ENCODE assay signal across 8 mouse cellular contexts in genomic region chr10:39369977-39370785, GRCm38 (mm10). TPM values are rescaled to one million over a fixed set of nuclear protein-coding genes. Genes with fewer than 3 reads are reported as not detected.
A peak's percentile ranks its signal among the peaks of the same experiment; 100 is the strongest.
DNase-seq lines count a peak whose midpoint lies in the region; ATAC-seq and TF ChIP-seq lines count a peak whose summit lies in the region.

No protein-coding gene starts in this region.

- peak overlapping the region; percentile 84 for H3K27ac ChIP-seq in limb, embryonic 14.5 days (replicated peaks; ENCODE audit: low read depth, low read length)
- H3K27ac ChIP-seq in midbrain, postnatal 0 days (ENCODE audit: low read depth, low read length): peak overlapping the region; percentile 94

- peak overlapping the region; percentile 85 for H3K9ac ChIP-seq in limb, embryonic 14.5 days (ENCODE audit: low read depth, low read length, severe bottlenecking)
- H3K9ac ChIP-seq in midbrain, postnatal 0 days (replicated peaks; ENCODE audit: low read length, poor library complexity, severe bottlenecking): peak overlapping the region; percentile 100

- no peaks in the 10 kb centered on the region for H3K9me3 ChIP-seq in limb, embryonic 14.5 days (ENCODE audit: control insufficient read depth, low read length)
- H3K9me3 ChIP-seq in midbrain, postnatal 0 days (ENCODE audit: low read length): no peaks in the 10 kb centered on the region

- WGBS in limb, embryonic 14.5 days: 9% methylated on average over 31 of the region's 68 CpGs
- under 1% methylated on average over 38 of the region's 68 CpGs for WGBS in midbrain, postnatal 0 days

- peak overlapping the region; percentile 89 for H3K4me3 ChIP-seq in limb, embryonic 14.5 days (replicated peaks; ENCODE audit: low read length)
- peak overlapping the region; percentile 100 for H3K4me3 ChIP-seq in midbrain, postnatal 0 days (ENCODE audit: low read depth, low read length)

- peaks cover 7% of the 10 kb centered on the region; the same call in 1 of the 2 replicates for H3K4me1 ChIP-seq in limb, embryonic 14.5 days (ENCODE audit: control insufficient read depth, insufficient read depth, low read length)
- H3K4me1 ChIP-seq in midbrain, postnatal 0 days (ENCODE audit: insufficient read depth, low read length): peaks cover 28% of the 10 kb centered on the region

- no peak for TF ChIP-seq CTCF in midbrain, postnatal 0 days (IDR thresholded peaks at IDR 0.05)

- DNase-seq in 3134 (ENCODE audit: extremely low read depth, insufficient read length, low spot score) (peak; percentile 52), MN1 (ENCODE audit: low spot score) (peak; percentile 74)
- peak; percentile 81 for DNase-seq in cerebellum, postnatal 10 days
- peak; percentile 48 for DNase-seq in gastrocnemius, postnatal 25 days
- DNase-seq in limb, embryonic 14.5 days (ENCODE audit: low spot score): no peak
- peak; percentile 38 for DNase-seq in midbrain, postnatal 0 days (ENCODE audit: low spot score)
- peak; percentile 62 for DNase-seq in thymus, postnatal 0 days (ENCODE audit: low spot score)

- H3K27me3 ChIP-seq in limb, embryonic 14.5 days (ENCODE audit: control insufficient read depth, insufficient read depth, low read length): no peaks in the 10 kb centered on the region
- H3K27me3 ChIP-seq in midbrain, postnatal 0 days (ENCODE audit: insufficient read depth, low read length): no peaks in the 10 kb centered on the region

- H3K36me3 ChIP-seq in limb, embryonic 14.5 days (ENCODE audit: control insufficient read depth, insufficient read depth, low read length): no peaks in the 10 kb centered on the region
- H3K36me3 ChIP-seq in midbrain, postnatal 0 days (ENCODE audit: insufficient read depth, low read length): no peaks in the 10 kb centered on the region

- peak; percentile 6 for ATAC-seq in inflammation-experienced regulatory T-cells, adult 6 months
- peak; percentile 62 for ATAC-seq in limb, embryonic 14.5 days (ENCODE audit: low FRiP score, low read depth)
- peak; percentile 68 for ATAC-seq in midbrain, postnatal 0 days (ENCODE audit: low FRiP score)

- H3K4me2 ChIP-seq in limb, embryonic 14.5 days (replicated peaks; ENCODE audit: low read depth, low read length, severe bottlenecking): peak overlapping the region; percentile 72
- peak overlapping the region; percentile 77 for H3K4me2 ChIP-seq in midbrain, postnatal 0 days (ENCODE audit: low read depth, low read length, poor library complexity, severe bottlenecking)

- TF ChIP-seq POLR2A in limb, embryonic 14.5 days (IDR thresholded peaks at IDR 0.05; ENCODE audit: borderline replicate concordance, extremely low read depth, insufficient read depth, insufficient read length): no peak

RNA-seq across cellular contexts. Expression of gene Fyn, which starts 1.5 kb away (rescaled TPM):
- total RNA-seq in gastrocnemius, postnatal 25 days (2021): 1 to 10 TPM; 7.1 to 9.8 TPM
- 100 to 1,000 TPM; 100 to 133 (median 132) TPM for polyA plus RNA-seq in inflammation-experienced regulatory T-cells, adult 6 months (2017; shearing (Covaris generic))
- 53.5 and 58.4 TPM in 2 replicates for polyA plus RNA-seq in limb, embryonic 14.5 days (2012; rRNA removed)
- 51.5 and 53.4 TPM in 2 replicates for polyA plus RNA-seq in limb, embryonic 14.5 days (2014; fragmentation: Nextera tagmentation; extraction: Ambion mirVana)
- 121 and 133 TPM in 2 replicates for total RNA-seq in midbrain, postnatal 0 days (2014; rRNA removed)
- polyA plus RNA-seq in midbrain, postnatal 0 days (2015; fragmentation: Nextera tagmentation; extraction: Ambion mirVana): 75.6 and 82.9 TPM in 2 replicates
- polyA plus RNA-seq in thymus, postnatal 0 days (2015; fragmentation: Nextera tagmentation; extraction: Ambion mirVana): 35.1 and 36.3 TPM in 2 replicates

Comparison
In these comparisons a context has a peak if more than half of its experiments do, and no peak if none do; other contexts are left out.
1. ATAC-seq: peak in every context shown above with its lines; median percentile 68 in midbrain, postnatal 0 days; 62 in limb, embryonic 14.5 days; 6 in inflammation-experienced regulatory T-cells, adult 6 months.